24 mouse cellular contexts compared by ENCODE assay signal in the genomic region with DNA sequence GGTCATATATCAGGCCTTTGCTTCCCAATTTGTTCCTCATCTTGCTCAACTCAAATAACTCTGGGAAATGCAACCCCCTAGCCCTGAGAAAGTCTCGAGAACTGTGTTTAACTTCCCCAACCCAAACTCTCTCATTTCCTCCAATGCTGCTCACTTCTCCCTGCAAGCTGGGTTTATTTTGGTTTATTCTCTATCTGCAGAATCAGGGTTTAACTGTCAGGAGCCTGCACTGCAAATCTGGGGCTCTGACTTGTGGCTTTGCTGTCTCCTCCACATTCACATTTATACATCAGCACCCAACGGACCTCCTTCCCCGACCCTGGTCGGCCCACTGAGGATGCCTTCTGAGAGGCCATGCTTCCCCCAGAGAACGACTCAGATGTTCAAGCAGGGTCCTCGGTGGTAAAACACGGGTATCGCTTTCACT. TPM values are rescaled to one million over a fixed set of nuclear protein-coding genes. Genes with fewer than 3 reads are reported as not detected.
DNase-seq lines count a peak whose midpoint lies in the region; ATAC-seq and TF ChIP-seq lines count a peak whose summit lies in the region.
"Had no signal": no experiment of that assay in that cellular context is flagged by ENCODE, and none has a peak within 500 bp of the region (broad histone marks: within the 10 kb centered on the region; RNA-seq: fewer than 3 reads in every experiment).

No protein-coding gene starts in this region.

- ATAC-seq in embryonic facial prominence, embryonic 14.5 days (ENCODE audit: low read depth): no peak
- ATAC-seq in lung, postnatal 0 days: no peak
- peak; percentile 88 for ATAC-seq in granulocyte monocyte progenitor cell, adult 5-6 weeks (replicated peaks; ENCODE audit: poor library complexity, severe bottlenecking)
- 0 out of 2 replicates have a peak, but pooled peaks have one; percentile 6 for ATAC-seq in neutrophil, adult 5-6 weeks (ENCODE audit: extremely low read depth, insufficient number of reproducible peaks, low FRiP score, poor library complexity, severe bottlenecking)
- ATAC-seq: forebrain, embryonic 14.5 days; inflammation-experienced regulatory T-cells, adult 6 months had no signal

- H3K27me3 ChIP-seq in embryonic facial prominence, embryonic 14.5 days (replicated peaks; ENCODE audit: control insufficient read depth, insufficient read depth, low read length): no peaks in the 10 kb centered on the region
- no peaks in the 10 kb centered on the region for H3K27me3 ChIP-seq in embryonic facial prominence, embryonic 10.5 days (replicated peaks; ENCODE audit: low read depth, poor library complexity, severe bottlenecking)
- no peaks in the 10 kb centered on the region for H3K27me3 ChIP-seq in lung, postnatal 0 days (replicated peaks; ENCODE audit: insufficient read depth, low read length)
- no peaks in the 10 kb centered on the region for H3K27me3 ChIP-seq in hindbrain, embryonic 10.5 days (ENCODE audit: insufficient read depth, poor library complexity, severe bottlenecking)
- H3K27me3 ChIP-seq: heart, embryonic 15.5 days; neural tube, embryonic 12.5 days had no signal

- H3K36me3 ChIP-seq in embryonic facial prominence, embryonic 14.5 days (ENCODE audit: control insufficient read depth, insufficient read depth, low read length): no peaks in the 10 kb centered on the region
- H3K36me3 ChIP-seq in embryonic facial prominence, embryonic 10.5 days (replicated peaks): no peaks in the 10 kb centered on the region
- no peaks in the 10 kb centered on the region for H3K36me3 ChIP-seq in lung, postnatal 0 days (ENCODE audit: insufficient read depth, low read length)
- no peaks in the 10 kb centered on the region for H3K36me3 ChIP-seq in hindbrain, embryonic 10.5 days
- H3K36me3 ChIP-seq: heart, embryonic 15.5 days; limb, embryonic 10.5 days; midbrain, embryonic 10.5 days; neural tube, embryonic 12.5 days had no signal

- H3K4me3 ChIP-seq in embryonic facial prominence, embryonic 14.5 days (ENCODE audit: low read depth, low read length): no peak overlapping the region
- no peak overlapping the region for H3K4me3 ChIP-seq in embryonic facial prominence, embryonic 10.5 days
- no peak overlapping the region for H3K4me3 ChIP-seq in lung, postnatal 0 days (ENCODE audit: low read depth, low read length)
- no peak overlapping the region for H3K4me3 ChIP-seq in hindbrain, embryonic 10.5 days
- H3K4me3 ChIP-seq: erythroblast, embryonic 14.5 days; heart, embryonic 15.5 days; left cerebral cortex, adult 2 months; limb, embryonic 10.5 days; midbrain, embryonic 10.5 days; neural tube, embryonic 12.5 days had no signal

- H3K27ac ChIP-seq in embryonic facial prominence, embryonic 14.5 days (replicated peaks; ENCODE audit: low read depth, low read length): peak overlapping the region; percentile 28; the same call in 1 of the 2 replicates
- no peak overlapping the region for H3K27ac ChIP-seq in embryonic facial prominence, embryonic 10.5 days (replicated peaks)
- no peak overlapping the region for H3K27ac ChIP-seq in lung, postnatal 0 days (ENCODE audit: low read length)
- no peak overlapping the region for H3K27ac ChIP-seq in hindbrain, embryonic 10.5 days
- H3K27ac ChIP-seq: heart, embryonic 15.5 days; left cerebral cortex, adult 2 months; limb, embryonic 10.5 days; midbrain, embryonic 10.5 days; neural tube, embryonic 12.5 days had no signal

- peaks cover 12% of the 10 kb centered on the region; the same call in 1 of the 2 replicates for H3K9me3 ChIP-seq in embryonic facial prominence, embryonic 14.5 days (ENCODE audit: control insufficient read depth, low read length)
- 0 out of 2 replicates have a peak, but pooled peaks cover 4% of the 10 kb centered on the region for H3K9me3 ChIP-seq in embryonic facial prominence, embryonic 10.5 days
- no peaks in the 10 kb centered on the region for H3K9me3 ChIP-seq in lung, postnatal 0 days (ENCODE audit: low read length)
- H3K9me3 ChIP-seq in hindbrain, embryonic 10.5 days: peaks cover 14% of the 10 kb centered on the region
- H3K9me3 ChIP-seq: heart, embryonic 15.5 days; limb, embryonic 10.5 days had no signal

- no peak for TF ChIP-seq CTCF in lung, postnatal 0 days (IDR thresholded peaks at IDR 0.05)

- H3K9ac ChIP-seq in embryonic facial prominence, embryonic 14.5 days (ENCODE audit: low read depth, low read length): no peak overlapping the region
- no peak overlapping the region for H3K9ac ChIP-seq in lung, postnatal 0 days (replicated peaks; ENCODE audit: low read depth)
- H3K9ac ChIP-seq: heart, embryonic 15.5 days; neural tube, embryonic 12.5 days had no signal

- 0 out of 2 replicates have a peak, but pooled peaks cover 3% of the 10 kb centered on the region for H3K4me1 ChIP-seq in embryonic facial prominence, embryonic 14.5 days (ENCODE audit: control insufficient read depth, insufficient read depth, low read length)
- H3K4me1 ChIP-seq in embryonic facial prominence, embryonic 10.5 days: no peaks in the 10 kb centered on the region
- no peaks in the 10 kb centered on the region for H3K4me1 ChIP-seq in lung, postnatal 0 days (ENCODE audit: insufficient read depth, low read depth, low read length)
- H3K4me1 ChIP-seq in hindbrain, embryonic 10.5 days (replicated peaks): no peaks in the 10 kb centered on the region
- H3K4me1 ChIP-seq: midbrain, embryonic 10.5 days; neural tube, embryonic 12.5 days had no signal

- TF ChIP-seq EP300 in lung, postnatal 0 days (IDR thresholded peaks at IDR 0.05): no peak

- H3K4me2 ChIP-seq in embryonic facial prominence, embryonic 14.5 days (ENCODE audit: low read depth, low read length): no peak overlapping the region
- no peak overlapping the region for H3K4me2 ChIP-seq in lung, postnatal 0 days (replicated peaks; ENCODE audit: low read depth, low read length)
- H3K4me2 ChIP-seq: heart, embryonic 15.5 days; neural tube, embryonic 12.5 days had no signal

- no peak for DNase-seq in embryonic facial prominence, embryonic 14.5 days (ENCODE audit: low spot score)
- no peak for DNase-seq in embryonic facial prominence, embryonic 10.5 days (ENCODE audit: low spot score)
- DNase-seq in lung, postnatal 0 days (ENCODE audit: low spot score): peak; percentile 30
- DNase-seq in lung, postnatal 25 days (ENCODE audit: low spot score): no peak
- no peak for DNase-seq in hindbrain, embryonic 10.5 days (ENCODE audit: low spot score)
- DNase-seq in frontal cortex, adult 2 months (ENCODE audit: extremely low spot score in 1 of 2, low spot score in 1 of 2): no peak
- DNase-seq: adrenal gland, postnatal 14 days; cerebellum, adult 2 months; cerebellum, postnatal 36 days; gastrocnemius, postnatal 14 days; kidney, adult 2 months; kidney, postnatal 10 days; lung, postnatal 14 days; thymus, postnatal 14 days had no signal

- WGBS in embryonic facial prominence, embryonic 14.5 days: 59% methylated on average over 8 of the region's 8 CpGs
- 78% methylated on average over 8 of the region's 8 CpGs for WGBS in embryonic facial prominence, embryonic 10.5 days
- WGBS in lung, postnatal 0 days: 71% methylated on average over 8 of the region's 8 CpGs
- WGBS in hindbrain, embryonic 10.5 days: 86% methylated on average over 8 of the region's 8 CpGs

RNA-seq across cellular contexts. Expression of gene Usp12, which starts 11.2 kb away (rescaled TPM):
- 14.0 and 14.2 TPM in 2 replicates for polyA plus RNA-seq in embryonic facial prominence, embryonic 14.5 days (2014; fragmentation: Nextera tagmentation; extraction: Ambion mirVana)
- 14.7 and 15.4 TPM in 2 replicates for polyA plus RNA-seq in embryonic facial prominence, embryonic 10.5 days (2016; fragmentation: Nextera tagmentation; extraction: Ambion mirVana)
- 14.5 and 15.4 TPM in 2 replicates for polyA plus RNA-seq in lung, postnatal 0 days (2015; fragmentation: Nextera tagmentation; extraction: Ambion mirVana)
- 18.4 and 22.5 TPM in 2 replicates for total RNA-seq in granulocyte monocyte progenitor cell, adult 5-6 weeks (2014; fragmentation: Nextera tagmentation)
- 24.0 and 57.3 TPM in 2 replicates for total RNA-seq in granulocyte monocyte progenitor cell, adult 5-6 weeks (2017)
- 42.4 and 51.3 TPM in 2 replicates for total RNA-seq in neutrophil, adult 5-6 weeks (2017)
- 13.1 and 15.4 TPM in 2 replicates for polyA plus RNA-seq in hindbrain, embryonic 10.5 days (2016; fragmentation: Nextera tagmentation; extraction: Ambion mirVana)
- polyA plus RNA-seq in frontal cortex, adult 2 months (2012; rRNA removed): 33.9 and 35.9 TPM in 2 replicates

RNA-seq across cellular contexts. Expression of gene Rpl21, which starts 26.7 kb away (rescaled TPM):
- polyA plus RNA-seq in embryonic facial prominence, embryonic 14.5 days (2014; fragmentation: Nextera tagmentation; extraction: Ambion mirVana): 666 and 723 TPM in 2 replicates
- 546 and 551 TPM in 2 replicates for polyA plus RNA-seq in embryonic facial prominence, embryonic 10.5 days (2016; fragmentation: Nextera tagmentation; extraction: Ambion mirVana)
- polyA plus RNA-seq in lung, postnatal 0 days (2015; fragmentation: Nextera tagmentation; extraction: Ambion mirVana): 474 and 489 TPM in 2 replicates
- 2,458 and 2,594 TPM in 2 replicates for total RNA-seq in granulocyte monocyte progenitor cell, adult 5-6 weeks (2014; fragmentation: Nextera tagmentation)
- 1,991 and 2,116 TPM in 2 replicates for total RNA-seq in granulocyte monocyte progenitor cell, adult 5-6 weeks (2017)
- 1,154 and 1,168 TPM in 2 replicates for total RNA-seq in neutrophil, adult 5-6 weeks (2017)
- 464 and 510 TPM in 2 replicates for polyA plus RNA-seq in hindbrain, embryonic 10.5 days (2016; fragmentation: Nextera tagmentation; extraction: Ambion mirVana)
- 452 and 463 TPM in 2 replicates for polyA plus RNA-seq in frontal cortex, adult 2 months (2012; rRNA removed)

RNA-seq across cellular contexts. Expression of gene Rasl11a, which starts 38.9 kb away (rescaled TPM):
- 8.5 and 9.5 TPM in 2 replicates for polyA plus RNA-seq in embryonic facial prominence, embryonic 14.5 days (2014; fragmentation: Nextera tagmentation; extraction: Ambion mirVana)
- polyA plus RNA-seq in embryonic facial prominence, embryonic 10.5 days (2016; fragmentation: Nextera tagmentation; extraction: Ambion mirVana): 33.3 and 34.6 TPM in 2 replicates
- polyA plus RNA-seq in lung, postnatal 0 days (2015; fragmentation: Nextera tagmentation; extraction: Ambion mirVana): 101 and 138 TPM in 2 replicates
- not detected in 2 replicates for total RNA-seq in granulocyte monocyte progenitor cell, adult 5-6 weeks (2014; fragmentation: Nextera tagmentation)
- total RNA-seq in granulocyte monocyte progenitor cell, adult 5-6 weeks (2017): not detected in 2 replicates
- total RNA-seq in neutrophil, adult 5-6 weeks (2017): not detected in 2 replicates
- 21.9 and 33.7 TPM in 2 replicates for polyA plus RNA-seq in hindbrain, embryonic 10.5 days (2016; fragmentation: Nextera tagmentation; extraction: Ambion mirVana)
- polyA plus RNA-seq in frontal cortex, adult 2 months (2012; rRNA removed): 6.2 and 6.9 TPM in 2 replicates

Comparison
In these comparisons a context has a peak if more than half of its experiments do, and no peak if none do; other contexts are left out.
1. ATAC-seq: peak in granulocyte monocyte progenitor cell, adult 5-6 weeks (single experiment) and neutrophil, adult 5-6 weeks (single experiment); none in embryonic facial prominence, embryonic 14.5 days (single experiment) and lung, postnatal 0 days (single experiment).